Mouse (Mus musculus): ENCODE results near the gene Myo15b. TPM values are rescaled to one million over a fixed set of nuclear protein-coding genes. Genes with fewer than 3 reads are reported as not detected.
A peak's percentile ranks its signal among the peaks of the same experiment; 100 is the strongest.

Gene Myo15b
- polyA plus RNA-seq, 1 experiment from 2014 or later: 12.6 TPM

DNA sequence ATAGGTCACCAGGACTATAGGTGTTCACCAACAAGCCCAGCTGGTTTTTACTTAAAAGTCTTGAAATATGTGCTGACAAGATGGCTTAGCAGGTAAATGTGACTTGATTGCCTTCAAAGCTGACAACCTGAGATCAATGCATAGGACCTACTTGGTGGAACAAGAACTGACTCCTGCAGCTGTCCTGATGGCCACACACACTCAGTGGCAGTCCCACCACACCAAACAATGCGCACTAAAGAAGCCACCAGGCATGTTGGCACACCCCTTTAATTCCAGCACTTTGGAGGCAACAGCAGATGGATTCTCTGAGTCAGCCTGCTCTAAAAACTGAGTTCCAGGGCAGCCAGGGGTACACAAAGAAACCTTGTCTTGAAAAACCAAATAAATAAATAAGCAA, 63.8 kb downstream of the Myo15b start:
- Histone ChIP-seq H3K9ac (replicated peaks; ENCODE audit: low read length) (no peak overlapping the region), H3K9me3 (ENCODE audit: low read length) (no peaks in the 10 kb centered on the region), H3K27me3 (ENCODE audit: insufficient read depth, low read length) (no peaks in the 10 kb centered on the region), H3K4me2 (replicated peaks; ENCODE audit: low read depth, low read length) (no peak overlapping the region), H3K4me3 (ENCODE audit: low read length) (no peak overlapping the region), H3K4me1 (ENCODE audit: insufficient read depth, low read length) (no peaks in the 10 kb centered on the region), H3K27ac (ENCODE audit: low read length) (no peak overlapping the region), H3K36me3 (ENCODE audit: insufficient read depth, low read length) (peaks cover 21% of the 10 kb centered on the region)
- ATAC-seq (ENCODE audit: low FRiP score, low TSS enrichment): no peak
- WGBS: 97% methylated on average over 1 of the region's 1 CpGs

- WGBS: 93% methylated on average over 8 of the region's 8 CpGs
- Histone ChIP-seq H3K4me2 (replicated peaks; ENCODE audit: low read depth, low read length) (no peak overlapping the region), H3K9me3 (ENCODE audit: low read length) (no peaks in the 10 kb centered on the region), H3K27ac (ENCODE audit: low read length) (no peak overlapping the region), H3K27me3 (ENCODE audit: insufficient read depth, low read length) (no peaks in the 10 kb centered on the region), H3K4me1 (ENCODE audit: insufficient read depth, low read length) (peaks cover 9% of the 10 kb centered on the region), H3K36me3 (ENCODE audit: insufficient read depth, low read length) (peaks cover 10% of the 10 kb centered on the region), H3K9ac (replicated peaks; ENCODE audit: low read length) (no peak overlapping the region), H3K4me3 (ENCODE audit: low read length) (no peak overlapping the region)
- ATAC-seq (ENCODE audit: low FRiP score, low TSS enrichment): no peak
Observed at GRCm38 (mm10) chr11:115929031-115929430, 70.8 kb downstream of the Myo15b start.

- Histone ChIP-seq H3K4me2 (replicated peaks; ENCODE audit: low read depth, low read length) (no peak overlapping the region), H3K9me3 (ENCODE audit: low read length) (no peaks in the 10 kb centered on the region), H3K27me3 (ENCODE audit: insufficient read depth, low read length) (no peaks in the 10 kb centered on the region), H3K27ac (ENCODE audit: low read length) (no peak overlapping the region), H3K9ac (replicated peaks; ENCODE audit: low read length) (no peak overlapping the region), H3K36me3 (ENCODE audit: insufficient read depth, low read length) (peaks cover 6% of the 10 kb centered on the region), H3K4me3 (ENCODE audit: low read length) (no peak overlapping the region), H3K4me1 (ENCODE audit: insufficient read depth, low read length) (peaks cover 14% of the 10 kb centered on the region)
- ATAC-seq (ENCODE audit: low FRiP score, low TSS enrichment): no peak
- 62% methylated on average over 3 of the region's 3 CpGs for WGBS
Observed at GRCm38 (mm10) chr11:115929818-115930217, 71.6 kb downstream of the Myo15b start.

DNA sequence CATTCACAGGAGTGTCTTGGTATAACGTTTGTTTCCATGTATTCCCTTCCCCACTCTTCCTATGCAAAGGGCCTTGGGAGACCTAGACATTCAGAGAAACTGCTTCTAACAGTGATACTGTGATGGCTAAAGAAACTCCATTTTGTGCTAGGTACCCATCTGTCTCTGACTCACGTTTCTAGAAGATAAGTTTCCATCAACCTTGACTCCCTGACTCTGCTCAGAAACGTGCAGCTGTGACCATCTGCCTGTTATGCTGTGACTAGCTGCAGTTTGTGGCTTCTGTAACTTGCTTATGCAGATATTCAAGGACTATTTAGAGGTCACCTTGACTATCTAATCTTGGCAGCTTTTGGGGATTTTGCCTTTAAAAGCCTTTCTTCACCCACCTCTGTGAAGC, 73.0 kb downstream of the Myo15b start:
- ATAC-seq (ENCODE audit: low FRiP score, low TSS enrichment): no peak
- H3K36me3 ChIP-seq (ENCODE audit: insufficient read depth, low read length): peaks cover 6% of the 10 kb centered on the region
- H3K9ac ChIP-seq (replicated peaks; ENCODE audit: low read length): no peak overlapping the region
- no peaks in the 10 kb centered on the region for H3K27me3 ChIP-seq (ENCODE audit: insufficient read depth, low read length)
- H3K4me3 ChIP-seq (ENCODE audit: low read length): no peak overlapping the region
- no peaks in the 10 kb centered on the region for H3K9me3 ChIP-seq (ENCODE audit: low read length)
- H3K4me1 ChIP-seq (ENCODE audit: insufficient read depth, low read length): peaks cover 14% of the 10 kb centered on the region
- WGBS: 70% methylated on average over 3 of the region's 3 CpGs
- H3K27ac ChIP-seq (ENCODE audit: low read length): no peak overlapping the region
- no peak overlapping the region for H3K4me2 ChIP-seq (replicated peaks; ENCODE audit: low read depth, low read length)

DNA sequence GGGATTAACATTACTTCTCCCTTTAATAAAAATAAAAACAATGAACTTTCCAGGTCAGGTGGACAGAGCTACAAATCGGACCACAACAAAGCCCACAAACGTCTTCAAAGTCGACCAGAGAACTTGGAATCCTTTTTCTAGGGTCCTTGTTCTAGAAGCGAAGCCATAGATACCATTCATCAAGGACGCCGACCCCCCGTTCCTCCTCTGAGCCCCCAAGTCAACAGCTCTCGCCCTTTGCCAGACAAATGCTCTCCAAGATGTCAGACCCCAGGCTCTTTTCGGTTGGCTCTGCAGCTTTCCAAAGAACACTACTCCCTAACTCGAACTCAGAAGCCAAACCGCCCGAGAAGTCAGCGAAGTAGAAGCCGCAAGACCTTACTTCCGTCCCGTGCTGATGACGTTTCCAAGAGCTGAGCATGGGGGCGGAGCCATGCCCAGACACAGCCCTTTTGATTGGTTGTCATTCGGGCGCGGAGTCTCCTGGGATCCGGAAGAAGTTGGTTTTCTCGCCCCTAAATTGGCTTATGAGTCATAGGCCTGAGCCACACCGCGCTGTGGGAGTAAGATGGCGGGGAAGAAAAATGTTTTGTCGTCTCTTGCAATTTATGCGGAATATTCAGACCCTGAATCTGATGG, 75.0 kb downstream of the Myo15b start, which contains the start of the genes Sap30bp and Recql5:
TSS of gene Sap30bp (plus strand) at position 175 of the 639 bp plus-strand sequence.
TSS of gene Recql5 (minus strand) at position 370 of the 639 bp plus-strand sequence.
- Histone ChIP-seq H3K9me3 (ENCODE audit: low read length) (no peaks in the 10 kb centered on the region), H3K27ac (ENCODE audit: low read length) (no peak within 1 kb of the TSS), H3K36me3 (ENCODE audit: insufficient read depth, low read length) (peaks cover 9% of the 10 kb centered on the region), H3K4me2 (replicated peaks; ENCODE audit: low read depth, low read length) (peak within 1 kb of the TSS; percentile 81), H3K4me1 (ENCODE audit: insufficient read depth, low read length) (peaks cover 14% of the 10 kb centered on the region), H3K9ac (replicated peaks; ENCODE audit: low read length) (peak within 1 kb of the TSS; percentile 73), H3K4me3 (ENCODE audit: low read length) (peak within 1 kb of the TSS; percentile 79), H3K27me3 (ENCODE audit: insufficient read depth, low read length) (no peaks in the 10 kb centered on the region)
- under 1% methylated on average over 28 of the region's 28 CpGs for WGBS
- peak; percentile 99 for ATAC-seq (ENCODE audit: low FRiP score, low TSS enrichment)

DNA sequence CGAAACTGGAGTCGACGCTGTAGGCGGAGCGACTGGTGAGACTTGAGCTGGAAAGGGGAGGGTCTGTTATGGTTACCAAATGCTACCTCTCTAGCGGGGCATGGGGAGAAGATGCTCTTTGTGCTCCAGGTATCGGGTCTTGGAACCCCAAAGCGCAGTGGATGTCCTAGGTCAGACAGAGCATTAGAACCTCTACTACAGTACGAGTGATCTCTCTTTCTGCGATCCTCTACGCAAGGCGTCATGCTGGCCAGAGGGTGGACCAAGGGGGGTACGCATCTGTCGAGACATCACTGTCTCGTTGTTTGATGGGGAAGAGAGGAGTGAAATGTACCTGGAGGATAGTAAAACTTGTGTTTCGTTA, 75.5 kb downstream of the Myo15b start:
- H3K4me3 ChIP-seq (ENCODE audit: low read length): peak overlapping the region; percentile 79
- peak overlapping the region; percentile 73 for H3K9ac ChIP-seq (replicated peaks; ENCODE audit: low read length)
- no peaks in the 10 kb centered on the region for H3K27me3 ChIP-seq (ENCODE audit: insufficient read depth, low read length)
- peaks cover 14% of the 10 kb centered on the region for H3K4me1 ChIP-seq (ENCODE audit: insufficient read depth, low read length)
- peak overlapping the region; percentile 78 for H3K4me2 ChIP-seq (replicated peaks; ENCODE audit: low read depth, low read length)
- H3K9me3 ChIP-seq (ENCODE audit: low read length): no peaks in the 10 kb centered on the region
- WGBS: under 1% methylated on average over 16 of the region's 16 CpGs
- H3K27ac ChIP-seq (ENCODE audit: low read length): no peak overlapping the region
- peak; percentile 37; the same call in 1 of the 2 replicates for ATAC-seq (ENCODE audit: low FRiP score, low TSS enrichment)
- peaks cover 11% of the 10 kb centered on the region for H3K36me3 ChIP-seq (ENCODE audit: insufficient read depth, low read length)

GRCm38 (mm10) chr11:115939690-115940329, 81.6 kb downstream of the Myo15b start:
- Histone ChIP-seq H3K4me2 (replicated peaks; ENCODE audit: low read depth, low read length) (no peak overlapping the region), H3K27ac (ENCODE audit: low read length) (no peak overlapping the region), H3K9ac (replicated peaks; ENCODE audit: low read length) (no peak overlapping the region), H3K4me1 (ENCODE audit: insufficient read depth, low read length) (no peaks in the 10 kb centered on the region), H3K36me3 (ENCODE audit: insufficient read depth, low read length) (peaks cover 31% of the 10 kb centered on the region), H3K27me3 (ENCODE audit: insufficient read depth, low read length) (no peaks in the 10 kb centered on the region), H3K9me3 (ENCODE audit: low read length) (no peaks in the 10 kb centered on the region), H3K4me3 (ENCODE audit: low read length) (no peak overlapping the region)
- WGBS: 34% methylated on average over 6 of the region's 6 CpGs
- 0 out of 2 replicates have a peak, but pooled peaks have one; percentile 12 for ATAC-seq (ENCODE audit: low FRiP score, low TSS enrichment)

GRCm38 (mm10) chr11:115941980-115942379, 83.8 kb downstream of the Myo15b start:
- ATAC-seq (ENCODE audit: low FRiP score, low TSS enrichment): no peak
- H3K9ac ChIP-seq (replicated peaks; ENCODE audit: low read length): no peak overlapping the region
- no peaks in the 10 kb centered on the region for H3K4me1 ChIP-seq (ENCODE audit: insufficient read depth, low read length)
- H3K4me2 ChIP-seq (replicated peaks; ENCODE audit: low read depth, low read length): no peak overlapping the region
- peaks cover 37% of the 10 kb centered on the region for H3K36me3 ChIP-seq (ENCODE audit: insufficient read depth, low read length)
- no peak overlapping the region for H3K27ac ChIP-seq (ENCODE audit: low read length)
- WGBS: 86% methylated on average over 7 of the region's 7 CpGs
- no peaks in the 10 kb centered on the region for H3K27me3 ChIP-seq (ENCODE audit: insufficient read depth, low read length)
- H3K4me3 ChIP-seq (ENCODE audit: low read length): no peak overlapping the region
- H3K9me3 ChIP-seq (ENCODE audit: low read length): no peaks in the 10 kb centered on the region
